Mouse (Mus musculus): ENCODE data around the gene Exosc2. TPM values are rescaled to one million over a fixed set of nuclear protein-coding genes. Genes with fewer than 3 reads are reported as not detected.

The Exosc2 gene
- 10 to 100 TPM; 12.3 to 15.9 TPM for total RNA-seq (2023)

GRCm38 (mm10) chr2:31670551-31671035 is at the start of gene Exosc2:
Gene Exosc2, plus strand, starts transcription at chr2:31670715.

GRCm38 (mm10) chr2:31639901-31640608 is 30.5 kb upstream of the Exosc2 start, which contains the start of gene Prdm12:
Gene Prdm12, plus strand, starts transcription at chr2:31640037.

GRCm38 (mm10) chr2:31688074-31688925 is 17.8 kb downstream of the Exosc2 start, which contains the start of gene Abl1:
Gene Abl1, plus strand, starts transcription at chr2:31688376.

Other genes with a start within 250 kb of the Exosc2 start
- 10 to 100 TPM; 73.8 to 86.5 TPM for gene Ass1, start 200.5 kb upstream of the Exosc2 start, total RNA-seq (2023)
- gene Fubp3, start 98.1 kb upstream of the Exosc2 start, total RNA-seq (2023), result 1 to 10 TPM; 9.5 to 9.8 TPM
- gene Prdm12, start 30.7 kb upstream of the Exosc2 start, total RNA-seq (2023), result not detected
- 10 to 100 TPM; 38.1 to 39.0 TPM for gene Abl1, start 17.7 kb downstream of the Exosc2 start, total RNA-seq (2023)
- under 1 TPM in 1 of 2 experiments, not detected in 1; 0.20 TPM for gene Qrfp, start 139.9 kb downstream of the Exosc2 start, total RNA-seq (2023)
- not detected for gene Fibcd1, start 175.3 kb downstream of the Exosc2 start, total RNA-seq (2023)
- not detected for gene Lamc3, start 216.6 kb downstream of the Exosc2 start, total RNA-seq (2023)